Mouse (Mus musculus): Measurements from ENCODE around the gene Cmas.

The Cmas gene

DNA sequence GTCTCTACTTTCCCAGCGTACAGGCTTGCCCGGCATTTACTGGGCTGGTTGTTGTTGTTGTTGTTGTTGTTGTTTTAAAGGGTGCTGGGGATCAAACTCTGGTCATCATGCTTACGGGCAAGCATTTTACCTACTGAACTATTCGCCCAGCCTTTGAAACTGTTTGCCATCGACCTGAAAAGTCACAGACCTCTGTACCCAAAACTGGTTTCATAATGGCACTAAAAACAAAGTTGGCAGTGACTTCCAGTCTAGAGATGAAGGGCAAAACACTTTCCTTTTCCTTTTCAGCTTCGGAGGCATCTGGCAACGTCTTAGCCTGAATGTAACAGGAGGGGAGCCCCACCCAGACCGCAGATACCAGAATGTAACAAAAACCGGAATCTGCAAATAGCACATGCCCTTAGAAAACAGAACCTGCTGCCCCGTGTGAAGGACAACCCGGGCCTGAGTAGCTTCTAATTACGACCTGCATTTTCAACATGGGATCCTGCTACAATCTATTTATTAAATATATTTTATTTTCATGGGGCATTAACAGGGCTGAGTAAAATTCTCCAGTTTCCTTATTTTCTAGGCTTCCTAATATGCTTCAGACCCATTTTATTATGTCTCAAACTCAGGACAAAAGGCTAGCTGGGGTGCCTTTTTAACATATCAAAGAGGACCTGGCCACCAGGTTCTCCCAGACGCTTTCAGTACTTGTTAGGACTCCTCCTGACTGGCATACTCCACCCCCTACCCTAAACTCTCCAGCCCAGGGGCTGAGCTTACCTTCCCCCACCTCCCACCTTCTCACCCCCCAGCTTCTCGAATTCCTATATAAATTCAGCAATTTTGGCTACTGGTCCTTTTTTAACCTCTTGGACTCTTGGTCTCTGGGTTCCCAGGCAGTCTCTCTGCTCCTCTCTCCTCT lies 3.9 kb upstream of the Cmas start:
- DNase-seq (ENCODE audit: low spot score in 2 of 2) = no peak

DNA sequence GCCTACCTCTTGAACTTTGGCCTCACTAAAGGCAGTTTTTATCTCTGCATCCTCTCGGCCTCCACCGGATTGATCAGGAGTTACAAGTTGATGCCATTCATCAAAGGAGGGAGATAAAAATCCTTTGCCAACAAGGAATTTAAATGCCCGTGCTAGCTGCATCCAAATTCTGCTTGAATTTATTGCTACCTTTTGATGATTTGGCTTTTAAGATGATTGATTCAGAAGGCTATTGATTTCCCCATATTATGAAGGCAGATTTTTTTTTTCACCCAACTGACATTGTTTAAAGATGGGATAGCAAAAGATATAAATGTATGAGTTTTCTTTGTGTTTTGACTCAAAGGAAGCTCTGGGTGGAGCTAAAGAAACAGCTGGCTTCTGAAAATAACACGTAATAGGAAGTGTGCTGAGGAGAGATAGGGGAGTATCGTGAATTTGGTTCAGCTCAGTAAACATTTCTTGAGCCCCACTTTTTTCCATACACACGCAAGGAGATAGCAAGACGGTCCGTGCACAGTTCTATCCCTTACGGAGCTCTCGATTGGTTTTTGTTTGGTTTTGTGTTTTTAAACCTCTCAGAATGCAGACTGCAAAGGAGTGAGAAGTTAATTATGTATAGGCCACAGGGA lies 964 bp downstream of the Cmas start:
- DNase-seq (ENCODE audit: low spot score in 2 of 2) = no peak

GRCm38 (mm10) chr6:142757976-142758375 lies 1.5 kb downstream of the Cmas start:
- no peak for DNase-seq (ENCODE audit: low spot score in 2 of 2)

- DNase-seq (ENCODE audit: low spot score in 2 of 2) = no peak
These were observed 2.1 kb downstream of the Cmas start for GRCm38 (mm10) chr6:142758562-142758961.

DNA sequence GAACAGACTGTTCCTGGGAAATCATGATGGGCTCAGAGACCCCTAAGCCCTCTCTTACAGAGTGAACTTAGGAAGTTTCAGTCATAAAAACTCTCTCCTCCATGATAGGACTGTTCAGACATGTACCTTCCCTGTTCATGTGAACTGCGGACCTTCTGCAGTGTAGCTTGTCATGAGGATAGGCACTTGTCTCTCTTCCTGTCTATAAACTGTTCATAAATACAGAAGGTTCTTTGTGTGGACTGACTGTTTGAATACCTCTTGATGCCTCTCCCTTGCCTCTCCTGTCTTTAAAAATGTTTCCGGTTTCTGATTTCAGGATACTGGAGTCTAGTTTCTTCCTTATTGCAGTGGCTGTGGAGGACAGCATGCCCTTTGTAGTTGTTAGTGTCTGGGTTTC lies 3.1 kb downstream of the Cmas start:
- DNase-seq (ENCODE audit: low spot score in 2 of 2) = no peak

GRCm38 (mm10) chr6:142764933-142765332 lies 8.4 kb downstream of the Cmas start:
- DNase-seq (ENCODE audit: low spot score in 2 of 2) = no peak

DNA sequence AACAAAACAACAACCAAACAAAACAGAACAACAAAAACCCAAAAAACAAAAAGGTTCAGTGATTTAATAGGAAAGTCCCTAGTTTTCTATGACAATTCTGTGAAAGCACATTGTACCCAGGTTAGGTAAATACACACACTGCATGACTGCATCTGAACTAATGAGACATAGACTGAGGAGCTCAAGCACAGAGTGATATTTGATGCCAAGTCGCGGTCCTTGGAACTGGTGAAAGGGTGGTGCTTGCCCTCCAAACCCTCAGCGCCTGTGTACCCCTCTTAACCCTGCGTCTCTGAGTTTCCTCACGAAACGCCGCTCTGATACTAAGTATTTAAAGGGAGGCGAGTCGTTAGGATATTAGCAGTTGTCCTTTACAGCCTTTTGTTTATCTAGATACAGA lies 10.8 kb downstream of the Cmas start:
- no peak for DNase-seq (ENCODE audit: low spot score in 2 of 2)

- no peak for DNase-seq (ENCODE audit: low spot score in 2 of 2)
These were observed 13.4 kb downstream of the Cmas start for GRCm38 (mm10) chr6:142769896-142770295.

DNA sequence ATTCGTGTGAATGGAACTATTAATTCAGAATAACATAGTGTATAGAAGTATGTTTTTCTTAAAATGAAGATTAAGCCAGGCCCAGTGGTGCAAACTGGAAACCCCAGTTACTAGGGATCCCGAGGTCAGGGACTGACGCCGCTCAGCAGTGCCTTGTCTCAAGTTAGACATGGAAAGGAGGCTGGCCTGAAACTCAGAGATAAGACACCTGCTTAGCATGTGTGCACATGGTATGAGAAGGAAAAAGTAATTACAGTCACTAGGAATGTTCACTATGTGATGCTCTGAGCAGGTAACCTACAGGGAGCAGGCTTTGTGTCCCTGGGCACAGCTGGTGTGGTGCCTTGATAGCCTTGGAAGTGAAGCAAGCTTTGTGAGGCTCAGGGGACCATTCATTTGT lies 15.2 kb downstream of the Cmas start:
- no peak for DNase-seq (ENCODE audit: low spot score in 2 of 2)

DNA sequence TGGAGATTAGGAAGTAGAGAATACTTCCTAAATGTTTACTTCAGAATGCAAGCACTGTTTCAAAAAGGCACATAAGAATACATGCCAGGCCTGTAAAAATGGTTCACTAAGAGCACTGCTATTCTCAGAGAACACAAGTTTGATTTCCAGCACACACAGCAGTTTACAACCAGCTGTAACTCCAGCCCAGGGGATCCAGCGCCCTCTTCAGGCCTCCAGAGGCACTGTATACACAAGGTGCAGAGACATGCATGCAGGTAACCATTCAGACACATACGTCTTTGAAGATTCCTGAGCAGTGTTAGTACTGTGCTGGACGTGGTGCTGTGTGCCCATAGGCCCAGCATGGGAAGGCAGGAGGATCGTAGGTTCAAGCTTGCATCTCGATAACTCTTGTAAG lies 17.1 kb downstream of the Cmas start:
- no peak for DNase-seq (ENCODE audit: low spot score in 2 of 2)

DNA sequence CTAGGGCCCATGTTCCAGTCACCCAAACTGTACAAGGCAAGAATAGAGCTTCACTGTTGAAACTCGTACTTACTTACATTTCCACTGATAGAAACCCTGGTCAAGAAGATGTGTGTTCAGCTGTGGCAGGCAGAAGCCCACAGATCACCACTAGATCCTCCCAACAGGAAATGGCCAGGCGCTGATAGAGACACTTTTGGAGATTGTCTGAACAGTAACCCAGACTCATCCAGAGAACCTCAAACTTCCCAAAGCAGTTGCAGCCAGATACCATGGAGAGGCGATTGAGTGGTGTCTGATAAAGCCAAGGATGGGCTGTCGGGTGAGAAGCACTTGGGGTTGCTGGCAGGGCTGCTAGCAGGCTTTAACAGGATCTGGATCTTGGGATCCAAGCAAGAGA lies 20.4 kb downstream of the Cmas start:
- no peak for DNase-seq (ENCODE audit: low spot score in 2 of 2)

- peak in 1 of 2 experiments; percentile 55 for DNase-seq (ENCODE audit: low spot score in 2 of 2)
These were observed 22.7 kb downstream of the Cmas start for GRCm38 (mm10) chr6:142779045-142779811.

- DNase-seq (ENCODE audit: low spot score in 2 of 2) = no peak
These were observed 23.5 kb downstream of the Cmas start for GRCm38 (mm10) chr6:142779812-142780573.

GRCm38 (mm10) chr6:142780574-142781033 lies 24.1 kb downstream of the Cmas start:
- no peak for DNase-seq (ENCODE audit: low spot score in 2 of 2)

GRCm38 (mm10) chr6:142781286-142781685 lies 24.8 kb downstream of the Cmas start:
- DNase-seq (ENCODE audit: low spot score in 2 of 2) = no peak

- no peak for DNase-seq (ENCODE audit: low spot score in 2 of 2)
These were observed 28.9 kb downstream of the Cmas start for GRCm38 (mm10) chr6:142785343-142785742.

- no peak for DNase-seq (ENCODE audit: low spot score in 2 of 2)
These were observed 29.6 kb downstream of the Cmas start for GRCm38 (mm10) chr6:142786106-142786505.

DNA sequence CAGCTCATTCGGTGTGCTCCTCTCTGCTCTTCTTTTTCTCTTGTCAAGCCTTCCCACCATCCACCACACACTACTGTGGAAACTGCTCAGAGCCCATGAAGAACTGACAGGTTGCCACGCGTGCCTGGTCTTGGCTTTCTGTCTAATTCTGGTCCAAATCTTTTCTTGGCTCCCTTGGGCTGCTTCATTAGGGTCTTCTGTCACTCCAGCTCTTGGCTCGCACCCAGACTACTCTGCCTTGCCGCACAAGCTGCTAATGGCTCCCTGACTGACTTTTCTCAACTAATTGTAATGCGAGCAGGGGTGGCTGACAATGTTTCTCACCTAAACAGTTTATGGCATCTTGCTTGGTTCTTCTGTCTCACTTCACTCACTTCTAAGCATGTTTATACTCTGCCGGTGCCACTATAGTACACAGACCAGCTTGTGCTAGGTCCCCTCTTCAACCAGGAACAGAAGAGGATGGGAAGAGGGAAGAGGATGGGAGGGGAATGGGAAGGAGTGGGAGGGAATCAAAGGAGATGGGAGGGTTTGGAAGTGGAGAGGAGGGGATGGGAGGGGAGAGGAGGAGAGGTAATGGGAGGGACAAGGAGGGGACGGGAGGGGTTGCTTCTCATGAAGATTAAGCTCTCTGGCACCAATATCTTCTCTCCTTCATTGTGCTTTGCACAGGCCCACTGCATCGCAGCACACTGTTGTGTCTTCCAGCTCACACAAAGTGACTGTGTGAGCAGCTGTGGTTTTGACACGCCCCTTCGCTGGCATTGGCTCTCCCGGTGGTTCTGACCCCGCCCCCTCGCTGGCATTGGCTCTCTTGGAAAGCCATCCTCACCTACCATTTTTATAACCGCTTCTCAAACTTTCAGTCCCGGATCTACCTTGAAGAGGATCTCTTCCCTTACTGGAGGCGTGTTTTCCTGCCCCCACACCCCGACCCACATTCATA lies 31.8 kb downstream of the Cmas start:
- no peak for DNase-seq (ENCODE audit: low spot score in 2 of 2)

- no peak for DNase-seq (ENCODE audit: low spot score in 2 of 2)
These were observed 33.2 kb downstream of the Cmas start for GRCm38 (mm10) chr6:142789736-142790135.

GRCm38 (mm10) chr6:142792241-142792968 lies 35.9 kb downstream of the Cmas start:
- DNase-seq (ENCODE audit: low spot score in 2 of 2) = no peak
